Mouse (Mus musculus): Measurements from ENCODE around the gene Gak. TPM values are rescaled to one million over a fixed set of nuclear protein-coding genes. Genes with fewer than 3 reads are reported as not detected.

Gak gene
- polyA plus RNA-seq, 1 experiment from 2014 or later, result 46.2 TPM

GRCm38 (mm10) chr5:108554041-108554440 is 75.5 kb downstream of the Gak start:
- Histone ChIP-seq H3K9me3 (ENCODE audit: control insufficient read depth, low read length) (no peaks in the 10 kb centered on the region), H3K4me1 (ENCODE audit: control insufficient read depth, insufficient read depth, low read length) (peaks cover 8% of the 10 kb centered on the region), H3K27me3 (replicated peaks; ENCODE audit: control insufficient read depth, insufficient read depth, low read length) (peaks cover 24% of the 10 kb centered on the region), H3K27ac (replicated peaks; ENCODE audit: low read depth, low read length) (no peak overlapping the region), H3K9ac (ENCODE audit: low read depth, low read length) (no peak overlapping the region), H3K4me3 (ENCODE audit: low read depth, low read length) (no peak overlapping the region), H3K36me3 (ENCODE audit: control insufficient read depth, insufficient read depth, low read length) (no peaks in the 10 kb centered on the region), H3K4me2 (ENCODE audit: low read depth, low read length) (no peak overlapping the region)
- DNase-seq (ENCODE audit: low spot score), result no peak
- 43% methylated on average over 1 of the region's 1 CpGs for WGBS
- no peak for ATAC-seq (ENCODE audit: low read depth)

DNA sequence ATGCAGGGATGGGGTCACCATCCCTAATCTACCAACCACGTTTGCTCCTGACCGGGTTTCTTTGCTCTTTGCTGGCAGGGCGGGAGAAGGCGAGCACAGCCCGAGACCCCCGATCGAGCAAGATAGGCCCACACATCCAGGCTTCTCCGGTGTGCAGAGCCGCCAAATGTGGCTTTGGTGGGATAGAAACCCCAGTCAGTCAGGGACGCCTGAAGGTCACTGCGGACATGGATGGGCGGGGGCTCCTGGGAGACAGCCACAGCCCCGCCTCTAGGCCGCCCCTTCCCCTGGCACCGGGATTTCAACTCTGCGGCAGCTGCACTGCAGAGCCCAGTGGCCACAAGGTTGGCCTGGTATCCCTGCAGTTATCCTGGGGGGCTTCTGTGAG is 79.4 kb downstream of the Gak start:
- H3K27ac ChIP-seq (replicated peaks; ENCODE audit: low read depth, low read length), result no peak overlapping the region
- 2% methylated on average over 14 of the region's 16 CpGs for WGBS
- peaks cover 8% of the 10 kb centered on the region for H3K4me1 ChIP-seq (ENCODE audit: control insufficient read depth, insufficient read depth, low read length)
- DNase-seq (ENCODE audit: low spot score), result no peak
- peaks cover 32% of the 10 kb centered on the region for H3K27me3 ChIP-seq (replicated peaks; ENCODE audit: control insufficient read depth, insufficient read depth, low read length)
- no peak overlapping the region for H3K9ac ChIP-seq (ENCODE audit: low read depth, low read length)
- H3K4me3 ChIP-seq (ENCODE audit: low read depth, low read length), result peak overlapping the region; percentile 30
- no peaks in the 10 kb centered on the region for H3K36me3 ChIP-seq (ENCODE audit: control insufficient read depth, insufficient read depth, low read length)
- H3K4me2 ChIP-seq (ENCODE audit: low read depth, low read length), result peak overlapping the region; percentile 61
- ATAC-seq (ENCODE audit: low read depth), result peak; percentile 21; the same call in 1 of the 2 replicates
- H3K9me3 ChIP-seq (ENCODE audit: control insufficient read depth, low read length), result no peaks in the 10 kb centered on the region

- no peak within 1 kb of the TSS for H3K9ac ChIP-seq (ENCODE audit: low read depth, low read length)
- peak within 1 kb of the TSS; percentile 61 for H3K4me2 ChIP-seq (ENCODE audit: low read depth, low read length)
- ATAC-seq (ENCODE audit: low read depth) (peak; percentile 76; the same call in 1 of the 2 replicates), DNase-seq (ENCODE audit: low spot score) (peak; percentile 78)
- peak within 1 kb of the TSS; percentile 30 for H3K4me3 ChIP-seq (ENCODE audit: low read depth, low read length)
- H3K36me3 ChIP-seq (ENCODE audit: control insufficient read depth, insufficient read depth, low read length), result no peaks in the 10 kb centered on the region
- 1% methylated on average over 29 of the region's 56 CpGs for WGBS
- no peaks in the 10 kb centered on the region for H3K9me3 ChIP-seq (ENCODE audit: control insufficient read depth, low read length)
- peaks cover 8% of the 10 kb centered on the region for H3K4me1 ChIP-seq (ENCODE audit: control insufficient read depth, insufficient read depth, low read length)
- H3K27ac ChIP-seq (replicated peaks; ENCODE audit: low read depth, low read length), result no peak within 1 kb of the TSS
- H3K27me3 ChIP-seq (replicated peaks; ENCODE audit: control insufficient read depth, insufficient read depth, low read length), result peaks cover 32% of the 10 kb centered on the region
Observed at GRCm38 (mm10) chr5:108549489-108550206, 79.9 kb downstream of the Gak start, which contains the start of gene Cplx1. Cplx1 (minus strand) TSS chr5:108550024.

DNA sequence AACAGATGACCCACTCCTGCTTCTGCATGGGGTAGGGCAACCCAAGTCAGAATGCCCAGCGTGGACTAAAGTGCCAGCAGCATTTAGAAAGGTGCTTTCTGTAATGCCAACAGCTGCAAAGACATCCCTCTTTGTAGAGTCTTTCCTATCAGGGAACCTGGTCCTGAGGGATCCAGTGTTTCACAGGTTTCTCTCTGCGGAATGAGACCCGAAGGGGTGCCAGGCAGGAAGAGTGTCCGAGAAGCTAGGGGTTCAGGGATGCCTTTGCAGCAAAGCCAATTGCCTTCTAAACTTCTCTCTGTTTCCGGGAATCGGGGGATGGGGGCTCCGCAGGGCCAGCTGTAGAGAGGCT is 80.4 kb downstream of the Gak start:
- 17% methylated on average over 7 of the region's 7 CpGs for WGBS
- Histone ChIP-seq H3K4me1 (ENCODE audit: control insufficient read depth, insufficient read depth, low read length) (peaks cover 8% of the 10 kb centered on the region), H3K27me3 (replicated peaks; ENCODE audit: control insufficient read depth, insufficient read depth, low read length) (peaks cover 32% of the 10 kb centered on the region), H3K9ac (ENCODE audit: low read depth, low read length) (no peak overlapping the region), H3K4me2 (ENCODE audit: low read depth, low read length) (peak overlapping the region; percentile 61), H3K4me3 (ENCODE audit: low read depth, low read length) (peak overlapping the region; percentile 30), H3K27ac (replicated peaks; ENCODE audit: low read depth, low read length) (no peak overlapping the region), H3K36me3 (ENCODE audit: control insufficient read depth, insufficient read depth, low read length) (no peaks in the 10 kb centered on the region), H3K9me3 (ENCODE audit: control insufficient read depth, low read length) (no peaks in the 10 kb centered on the region)
- no peak for ATAC-seq (ENCODE audit: low read depth)
- no peak for DNase-seq (ENCODE audit: low spot score)

DNA sequence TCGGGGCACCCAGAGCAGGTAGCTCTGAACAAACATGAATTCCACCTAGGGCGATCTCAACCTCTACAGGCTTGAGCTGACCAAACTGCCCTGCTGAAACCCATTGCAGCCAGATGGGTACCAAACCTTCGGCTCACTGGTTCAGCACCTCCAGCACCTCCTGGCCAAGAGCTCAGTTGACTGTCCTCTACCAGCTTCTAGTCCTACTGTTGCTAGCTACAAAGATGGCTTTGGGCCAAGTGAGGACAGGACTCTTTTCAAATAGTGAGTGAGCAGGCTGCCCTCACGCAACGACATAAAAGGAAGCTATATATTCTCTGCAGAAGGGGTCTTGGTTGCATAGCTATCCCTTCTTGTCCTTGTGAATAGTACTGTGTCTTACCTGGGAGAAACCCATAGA is 81.9 kb downstream of the Gak start:
- no peaks in the 10 kb centered on the region for H3K9me3 ChIP-seq (ENCODE audit: control insufficient read depth, low read length)
- H3K4me3 ChIP-seq (ENCODE audit: low read depth, low read length), result no peak overlapping the region
- H3K9ac ChIP-seq (ENCODE audit: low read depth, low read length), result no peak overlapping the region
- H3K4me2 ChIP-seq (ENCODE audit: low read depth, low read length), result no peak overlapping the region
- H3K36me3 ChIP-seq (ENCODE audit: control insufficient read depth, insufficient read depth, low read length), result no peaks in the 10 kb centered on the region
- ATAC-seq (ENCODE audit: low read depth), result no peak
- H3K4me1 ChIP-seq (ENCODE audit: control insufficient read depth, insufficient read depth, low read length), result peaks cover 8% of the 10 kb centered on the region
- DNase-seq (ENCODE audit: low spot score), result no peak
- WGBS, result 89% methylated on average over 5 of the region's 5 CpGs
- H3K27me3 ChIP-seq (replicated peaks; ENCODE audit: control insufficient read depth, insufficient read depth, low read length), result peaks cover 32% of the 10 kb centered on the region
- H3K27ac ChIP-seq (replicated peaks; ENCODE audit: low read depth, low read length), result no peak overlapping the region

DNA sequence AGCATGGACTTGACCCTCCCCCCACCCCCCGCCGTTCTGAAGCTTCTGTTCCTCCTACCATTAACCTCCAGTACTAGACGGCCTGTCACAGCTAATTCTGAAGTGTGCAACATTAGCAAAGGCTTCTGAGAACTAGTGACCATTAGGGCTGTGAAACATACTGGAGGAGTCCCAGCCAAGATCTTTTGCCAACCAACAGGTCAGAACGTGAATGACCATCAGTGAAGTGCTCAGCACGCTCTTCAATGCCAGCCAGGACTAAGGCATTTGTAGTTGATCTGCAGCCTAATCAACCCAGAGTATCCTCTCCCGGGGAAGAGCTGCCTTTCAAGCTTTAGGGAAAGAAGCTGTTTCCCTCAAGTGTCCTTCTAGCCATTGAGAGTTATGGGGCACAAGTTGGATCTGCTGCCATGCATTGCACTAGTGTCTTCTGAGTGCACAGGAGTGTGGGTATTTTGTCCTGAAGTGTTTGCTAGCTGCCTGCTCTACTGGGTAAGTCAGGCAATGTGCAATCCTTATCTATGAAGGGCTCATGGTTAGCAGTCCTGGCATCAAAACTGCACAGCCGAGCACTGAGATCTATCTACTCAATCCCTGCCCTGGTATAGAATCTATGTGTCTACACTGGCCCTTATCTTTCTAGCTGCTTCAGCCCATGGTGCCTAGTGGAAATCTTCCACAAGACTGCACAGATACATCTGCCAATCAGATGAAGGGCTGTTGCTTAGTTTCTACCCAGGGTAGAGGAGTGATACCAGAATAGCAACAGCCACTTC is 85.9 kb downstream of the Gak start:
- H3K4me3 ChIP-seq (ENCODE audit: low read depth, low read length), result no peak overlapping the region
- no peaks in the 10 kb centered on the region for H3K36me3 ChIP-seq (ENCODE audit: control insufficient read depth, insufficient read depth, low read length)
- no peak for DNase-seq (ENCODE audit: low spot score)
- ATAC-seq (ENCODE audit: low read depth), result no peak
- H3K9ac ChIP-seq (ENCODE audit: low read depth, low read length), result no peak overlapping the region
- no peaks in the 10 kb centered on the region for H3K4me1 ChIP-seq (ENCODE audit: control insufficient read depth, insufficient read depth, low read length)
- 68% methylated on average over 7 of the region's 7 CpGs for WGBS
- H3K27ac ChIP-seq (replicated peaks; ENCODE audit: low read depth, low read length), result no peak overlapping the region
- no peaks in the 10 kb centered on the region for H3K9me3 ChIP-seq (ENCODE audit: control insufficient read depth, low read length)
- H3K27me3 ChIP-seq (replicated peaks; ENCODE audit: control insufficient read depth, insufficient read depth, low read length), result peaks cover 4% of the 10 kb centered on the region; the same call in 1 of the 2 replicates
- H3K4me2 ChIP-seq (ENCODE audit: low read depth, low read length), result no peak overlapping the region

DNA sequence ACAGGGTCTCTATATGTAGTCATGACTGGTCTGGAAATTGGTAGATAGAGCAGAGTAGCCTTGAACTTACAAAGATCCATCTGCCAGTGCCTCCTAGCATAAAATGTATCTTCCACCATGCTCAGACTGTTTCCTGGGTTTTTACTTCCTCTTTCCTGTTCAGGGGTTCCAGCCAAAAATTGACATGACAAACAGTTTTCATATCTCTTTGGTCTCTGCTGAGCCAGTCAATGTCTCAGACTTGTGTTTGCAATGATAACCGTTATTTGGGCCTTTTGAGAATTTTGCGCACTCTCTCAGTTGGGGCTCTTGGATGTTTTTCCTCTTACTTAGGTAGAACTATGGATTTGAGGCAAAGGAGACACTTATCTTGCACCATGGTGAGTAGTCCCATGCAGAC is 95.4 kb downstream of the Gak start:
- no peak overlapping the region for H3K9ac ChIP-seq (ENCODE audit: low read depth, low read length)
- no peaks in the 10 kb centered on the region for H3K4me1 ChIP-seq (ENCODE audit: control insufficient read depth, insufficient read depth, low read length)
- DNase-seq (ENCODE audit: low spot score) (no peak), ATAC-seq (ENCODE audit: low read depth) (no peak)
- 91% methylated on average over 2 of the region's 2 CpGs for WGBS
- no peaks in the 10 kb centered on the region for H3K27me3 ChIP-seq (replicated peaks; ENCODE audit: control insufficient read depth, insufficient read depth, low read length)
- H3K36me3 ChIP-seq (ENCODE audit: control insufficient read depth, insufficient read depth, low read length), result no peaks in the 10 kb centered on the region
- H3K4me3 ChIP-seq (ENCODE audit: low read depth, low read length), result no peak overlapping the region
- no peak overlapping the region for H3K27ac ChIP-seq (replicated peaks; ENCODE audit: low read depth, low read length)
- H3K4me2 ChIP-seq (ENCODE audit: low read depth, low read length), result no peak overlapping the region
- peaks cover 6% of the 10 kb centered on the region; the same call in 1 of the 2 replicates for H3K9me3 ChIP-seq (ENCODE audit: control insufficient read depth, low read length)

- no peaks in the 10 kb centered on the region for H3K9me3 ChIP-seq (ENCODE audit: control insufficient read depth, low read length)
- H3K27me3 ChIP-seq (replicated peaks; ENCODE audit: control insufficient read depth, insufficient read depth, low read length), result no peaks in the 10 kb centered on the region
- no peak for DNase-seq (ENCODE audit: low spot score)
- no peak overlapping the region for H3K27ac ChIP-seq (replicated peaks; ENCODE audit: low read depth, low read length)
- no peaks in the 10 kb centered on the region for H3K4me1 ChIP-seq (ENCODE audit: control insufficient read depth, insufficient read depth, low read length)
- no peak overlapping the region for H3K4me2 ChIP-seq (ENCODE audit: low read depth, low read length)
- WGBS, result 78% methylated on average over 3 of the region's 3 CpGs
- no peak overlapping the region for H3K9ac ChIP-seq (ENCODE audit: low read depth, low read length)
- ATAC-seq (ENCODE audit: low read depth), result no peak
- no peak overlapping the region for H3K4me3 ChIP-seq (ENCODE audit: low read depth, low read length)
- no peaks in the 10 kb centered on the region for H3K36me3 ChIP-seq (ENCODE audit: control insufficient read depth, insufficient read depth, low read length)
Observed at GRCm38 (mm10) chr5:108522597-108522996, 107.0 kb downstream of the Gak start.
